Mouse (Mus musculus) embryonic fibroblast, embryonic 13.5 days (primary cell): ENCODE data around the gene Micall1.

Experiments
- CTCF ChIP-seq: IDR thresholded peaks from 2 replicates; pipeline ENCODE4 v1.5.1; 2011; ENCODE audit warnings: mild to moderate bottlenecking, control low read depth, low read length, moderate library complexity, borderline replicate concordance; ENCODE audit not compliant: insufficient read depth
- POLR2A ChIP-seq: IDR thresholded peaks from 2 replicates; pipeline ENCODE4 v1.6.1; 2011; ENCODE audit warnings: low read depth, mild to moderate bottlenecking, control low read depth, low read length, moderate library complexity

DNA sequence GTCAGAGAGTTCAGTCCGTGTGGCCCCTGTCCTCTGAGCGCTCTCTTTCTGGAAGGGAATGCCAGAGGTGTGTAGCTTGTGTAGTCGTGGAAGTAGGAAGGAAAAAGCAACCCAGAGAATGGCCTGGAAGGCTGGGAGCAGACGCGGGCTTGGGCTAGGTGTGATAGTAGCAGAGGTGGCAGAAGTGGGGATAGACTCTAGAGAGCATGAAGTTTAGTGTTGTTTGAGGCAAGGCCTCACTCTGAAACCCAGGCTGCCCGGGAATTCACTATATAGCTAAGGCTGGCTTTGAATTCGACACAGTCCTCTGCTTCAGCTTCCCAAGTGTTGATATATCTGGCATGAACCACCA lies 32.8 kb downstream of the Micall1 start:
- TF ChIP-seq CTCF (no peak), POLR2A (no peak)
